Mouse (Mus musculus) hindbrain, embryonic 11.5 days (tissue): ENCODE measurements at regions not wholly inside any gene's neighbourhood (a gene's known extent, or its start where the extent isn't known, plus 50 kb on each side); places are given as distances from the start of the nearest gene placed in this dataset.
"Not testable (repeated sequence)": the region's sequence is repeated elsewhere in the genome, so short reads cannot be mapped to it uniquely, and the experiment has no call there.

Experiments used
- ATAC-seq: fragments of 200-750 bp; cut with Nextera tagmentation; 2 replicates; pipeline ENCODE4 v1.8.0; 2017; ENCODE audit warnings: mild to moderate bottlenecking, moderate TSS enrichment, moderate library complexity; ENCODE audit not compliant: low FRiP score
- DNase-seq: peaks from one replicate; pipeline ENCODE4 v3.0.0-alpha.2; 2015; ENCODE audit warnings: low spot score
- H3K27ac ChIP-seq: fragments of 300-500 bp; sonication (generic); 2 replicates; pipeline ENCODE4 v1.5.1; 2014; ENCODE audit warnings: mild to moderate bottlenecking, low read depth, low read length
- H3K27me3 ChIP-seq: fragments of 300-500 bp; sonication (generic); 2 replicates; pipeline ENCODE4 v1.6.1; 2014; ENCODE audit warnings: mild to moderate bottlenecking, low read length, moderate library complexity, mixed read lengths; ENCODE audit not compliant: control insufficient read depth, insufficient read depth
- H3K36me3 ChIP-seq: fragments of 300-500 bp; sonication (generic); 2 replicates; pipeline ENCODE4 v1.6.1; 2014; ENCODE audit warnings: mild to moderate bottlenecking, low read length, moderate library complexity, mixed read lengths; ENCODE audit not compliant: control insufficient read depth, insufficient read depth
- H3K4me1 ChIP-seq: fragments of 300-500 bp; sonication (generic); replicated peaks from 2 replicates; pipeline ENCODE4 v1.6.1; 2014; ENCODE audit warnings: low read length, mixed read lengths; ENCODE audit not compliant: control insufficient read depth, insufficient read depth
- H3K4me2 ChIP-seq: fragments of 300-500 bp; sonication (generic); replicated peaks from 2 replicates; pipeline ENCODE4 v1.6.1; 2014; ENCODE audit warnings: mild to moderate bottlenecking, low read depth, low read length
- H3K4me3 ChIP-seq: fragments of 300-500 bp; sonication (generic); 2 replicates; pipeline ENCODE4 v1.5.1; 2014; ENCODE audit warnings: low read depth, low read length
- H3K9ac ChIP-seq: fragments of 300-500 bp; sonication (generic); 2 replicates; pipeline ENCODE4 v1.6.1; 2014; ENCODE audit warnings: low read depth, low read length
- H3K9me3 ChIP-seq: fragments of 300-500 bp; sonication (generic); 2 replicates; pipeline ENCODE4 v1.6.1; 2016; ENCODE audit warnings: low read length; ENCODE audit not compliant: control insufficient read depth
- WGBS: fragments of 180-500 bp; shearing (Covaris S2); extraction: QIAGEN DNeasy Blood & Tissue Kit; methylation state at CpG from one replicate; pipeline ENCODE4 v1.1.7; 2014; 5-methylcytosine and 5-hydroxymethylcytosine counted together

GRCm38 (mm10) chr5:97299631-97300030 lies 92.5 kb downstream of the Naa11 start:
- DNase-seq (no peak), ATAC-seq (no peak)
- Histone ChIP-seq H3K27me3 (no peaks in the 10 kb centered on the region), H3K36me3 (no peaks in the 10 kb centered on the region), H3K4me2 (no peak overlapping the region), H3K4me1 (no peaks in the 10 kb centered on the region), H3K4me3 (no peak overlapping the region), H3K9ac (no peak overlapping the region), H3K27ac (no peak overlapping the region), H3K9me3 (no peaks in the 10 kb centered on the region)
- 42% methylated on average over 5 of the region's 5 CpGs for WGBS

- H3K9ac ChIP-seq, result no peak overlapping the region
- no peak overlapping the region for H3K4me3 ChIP-seq
- WGBS, result 50% methylated on average over 3 of the region's 3 CpGs
- no peaks in the 10 kb centered on the region for H3K9me3 ChIP-seq
- no peaks in the 10 kb centered on the region for H3K36me3 ChIP-seq
- DNase-seq (no peak), ATAC-seq (no peak)
- H3K4me2 ChIP-seq, result no peak overlapping the region
- H3K4me1 ChIP-seq, result no peaks in the 10 kb centered on the region
- no peaks in the 10 kb centered on the region for H3K27me3 ChIP-seq
- H3K27ac ChIP-seq, result no peak overlapping the region
Observed at GRCm38 (mm10) chr5:97296213-97296612, 96.0 kb downstream of the Naa11 start.

- no peaks in the 10 kb centered on the region for H3K36me3 ChIP-seq
- WGBS, result 56% methylated on average over 2 of the region's 2 CpGs
- no peaks in the 10 kb centered on the region for H3K27me3 ChIP-seq
- no peaks in the 10 kb centered on the region for H3K4me1 ChIP-seq
- no peak overlapping the region for H3K4me2 ChIP-seq
- H3K4me3 ChIP-seq, result no peak overlapping the region
- DNase-seq (no peak), ATAC-seq (peak; percentile 69; the same call in 1 of the 2 replicates)
- H3K27ac ChIP-seq, result no peak overlapping the region
- H3K9ac ChIP-seq, result no peak overlapping the region
- H3K9me3 ChIP-seq, result no peaks in the 10 kb centered on the region
Observed at GRCm38 (mm10) chr5:97290166-97290681, 102.0 kb downstream of the Naa11 start.

DNA sequence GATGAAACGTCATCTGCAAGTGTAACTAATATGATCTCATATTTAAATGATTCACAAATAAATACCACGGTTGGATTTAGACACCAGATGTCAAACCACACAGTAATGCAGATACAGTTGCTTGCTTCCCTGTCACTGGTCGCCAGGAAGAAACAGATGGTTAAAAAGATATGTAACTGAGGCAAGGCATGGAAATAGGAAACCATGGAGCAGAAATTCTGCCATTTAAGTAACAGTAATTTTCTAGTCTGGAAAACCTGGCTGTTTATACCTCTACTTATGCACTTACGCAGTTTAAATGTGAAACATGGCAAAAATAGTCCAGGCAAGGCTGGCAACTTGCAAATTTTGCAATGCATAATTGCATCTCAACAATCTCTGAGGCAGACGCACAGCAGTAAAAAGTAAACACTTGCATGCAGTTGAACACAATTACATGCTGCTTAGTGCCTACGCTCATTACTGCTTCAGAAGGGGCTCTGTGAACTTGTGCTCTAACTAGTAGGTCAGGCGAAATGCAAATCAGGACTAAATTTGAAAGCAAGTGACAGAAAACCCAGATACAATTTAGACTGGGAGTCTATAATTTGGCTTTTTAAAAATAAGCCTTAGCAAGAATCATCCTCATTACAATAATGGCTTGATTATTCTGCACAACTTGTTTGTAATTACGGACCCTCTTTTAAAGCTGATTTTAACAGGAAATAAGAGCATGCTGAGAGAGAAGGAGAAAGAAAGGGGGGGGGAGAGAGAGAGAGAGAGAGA lies 102.6 kb downstream of the Naa11 start:
- Histone ChIP-seq H3K27ac (no peak overlapping the region), H3K4me1 (no peaks in the 10 kb centered on the region), H3K27me3 (no peaks in the 10 kb centered on the region), H3K36me3 (no peaks in the 10 kb centered on the region), H3K9me3 (no peaks in the 10 kb centered on the region), H3K4me2 (no peak overlapping the region), H3K4me3 (no peak overlapping the region), H3K9ac (no peak overlapping the region)
- WGBS, result 72% methylated on average over 8 of the region's 8 CpGs
- no peak for ATAC-seq
- peak; percentile 3 for DNase-seq

- Histone ChIP-seq H3K4me1 (no peaks in the 10 kb centered on the region), H3K9ac (no peak overlapping the region), H3K9me3 (no peaks in the 10 kb centered on the region), H3K4me2 (no peak overlapping the region), H3K27ac (no peak overlapping the region), H3K36me3 (no peaks in the 10 kb centered on the region), H3K27me3 (no peaks in the 10 kb centered on the region), H3K4me3 (no peak overlapping the region)
- ATAC-seq, result no peak
- 90% methylated on average over 5 of the region's 5 CpGs for WGBS
- DNase-seq, result no peak
Observed at GRCm38 (mm10) chr5:97279455-97279854, 112.7 kb downstream of the Naa11 start.

DNA sequence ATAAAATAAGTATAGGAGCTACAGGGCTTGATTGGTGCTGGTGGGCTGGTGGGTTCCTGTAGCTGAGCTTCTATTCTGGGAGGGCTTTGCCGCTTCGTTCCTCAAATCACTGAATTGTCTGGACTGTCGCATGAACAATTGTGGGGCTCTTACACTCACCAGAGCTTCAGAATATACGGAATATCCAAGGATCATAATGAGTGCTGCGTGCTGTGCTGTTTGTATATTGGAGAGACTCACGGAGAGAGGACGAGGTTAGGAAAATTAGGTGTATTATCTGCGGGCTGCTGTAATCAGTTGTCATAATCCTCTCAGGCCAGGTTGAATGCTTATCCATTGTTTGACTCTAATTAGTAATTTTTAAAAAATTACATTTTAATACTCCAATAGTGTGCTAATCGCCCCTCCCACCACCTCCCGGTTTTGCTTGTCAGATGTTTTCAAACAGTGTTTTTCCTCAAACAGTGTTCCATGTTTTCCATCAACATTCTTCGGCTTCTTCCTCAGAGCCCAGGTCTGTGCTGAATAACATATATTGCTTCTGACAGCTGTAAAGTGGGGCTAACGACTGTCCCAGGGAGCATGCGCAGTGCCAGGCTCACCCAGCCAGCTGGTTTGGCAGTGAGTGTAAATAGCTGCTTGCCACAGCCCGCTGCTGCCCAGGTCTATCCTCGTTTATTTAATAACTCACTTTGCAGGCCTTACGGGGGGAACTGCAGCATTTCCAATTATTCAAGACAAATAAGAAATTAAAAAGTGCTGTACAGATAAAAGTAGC lies 114.2 kb downstream of the Naa11 start:
- DNase-seq (no peak), ATAC-seq (no peak)
- Histone ChIP-seq H3K27ac (no peak overlapping the region), H3K9me3 (no peaks in the 10 kb centered on the region), H3K4me3 (no peak overlapping the region), H3K36me3 (no peaks in the 10 kb centered on the region), H3K27me3 (no peaks in the 10 kb centered on the region), H3K4me1 (no peaks in the 10 kb centered on the region), H3K9ac (no peak overlapping the region), H3K4me2 (no peak overlapping the region)
- WGBS, result 86% methylated on average over 16 of the region's 16 CpGs

GRCm38 (mm10) chr5:97276724-97277123 lies 115.5 kb downstream of the Naa11 start:
- ATAC-seq, result no peak
- no peak overlapping the region for H3K27ac ChIP-seq
- WGBS, result 84% methylated on average over 5 of the region's 5 CpGs
- no peak overlapping the region for H3K4me3 ChIP-seq
- no peak for DNase-seq
- H3K4me2 ChIP-seq, result no peak overlapping the region
- H3K36me3 ChIP-seq, result no peaks in the 10 kb centered on the region
- H3K4me1 ChIP-seq, result no peaks in the 10 kb centered on the region
- no peaks in the 10 kb centered on the region for H3K9me3 ChIP-seq
- no peaks in the 10 kb centered on the region for H3K27me3 ChIP-seq
- H3K9ac ChIP-seq, result no peak overlapping the region

DNA sequence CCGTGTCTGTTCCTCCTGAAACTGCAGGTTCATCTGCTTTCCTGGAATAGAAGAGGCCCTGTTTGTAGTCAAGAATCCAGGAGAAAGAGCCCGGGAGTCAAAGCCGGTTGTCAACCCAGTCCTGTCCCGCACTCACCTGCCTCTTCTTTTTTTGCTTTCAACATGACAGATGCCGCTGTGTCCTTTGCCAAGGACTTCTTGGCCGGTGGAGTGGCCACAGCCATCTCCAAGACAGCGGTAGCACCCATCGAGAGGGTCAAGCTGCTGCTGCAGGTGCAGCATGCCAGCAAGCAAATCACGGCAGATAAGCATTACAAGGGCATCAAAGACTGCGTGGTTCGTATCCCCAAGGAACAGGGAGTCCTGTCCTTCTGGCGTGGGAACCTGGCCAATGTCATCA lies 127.5 kb downstream of the Naa11 start:
- DNase-seq, H3K36me3 ChIP-seq, H3K4me3 ChIP-seq, H3K27me3 ChIP-seq, H3K9me3 ChIP-seq, ATAC-seq, H3K4me2 ChIP-seq, H3K4me1 ChIP-seq, H3K9ac ChIP-seq, H3K27ac ChIP-seq: not testable (repeated sequence)
- WGBS, result 92% methylated on average over 12 of the region's 12 CpGs

DNA sequence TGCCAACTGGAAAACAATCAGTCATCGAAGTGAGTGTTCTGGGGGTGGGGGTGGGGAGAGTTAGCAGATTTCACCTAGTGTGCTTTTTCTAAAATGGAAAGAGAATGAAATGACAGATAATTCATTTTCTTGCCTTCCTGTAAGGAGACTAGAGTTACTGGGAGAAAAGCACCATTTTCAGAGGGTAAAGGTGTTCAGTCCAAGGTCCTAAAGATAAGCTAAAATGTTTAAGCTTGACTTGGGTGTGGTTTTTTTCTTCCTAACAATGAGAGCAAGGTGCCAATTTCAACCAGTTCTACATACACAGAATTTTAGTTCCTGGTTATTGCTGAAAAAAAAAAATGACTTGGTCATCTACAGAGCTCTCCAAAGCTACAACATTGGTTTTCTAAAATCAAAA lies 135.1 kb downstream of the Naa11 start:
- H3K27me3 ChIP-seq, result no peaks in the 10 kb centered on the region
- H3K9me3 ChIP-seq, result no peaks in the 10 kb centered on the region
- no peak overlapping the region for H3K27ac ChIP-seq
- H3K4me1 ChIP-seq, result no peaks in the 10 kb centered on the region
- H3K9ac ChIP-seq, result no peak overlapping the region
- H3K36me3 ChIP-seq, result no peaks in the 10 kb centered on the region
- WGBS, result 71% methylated on average over 1 of the region's 1 CpGs
- DNase-seq (no peak), ATAC-seq (no peak)
- no peak overlapping the region for H3K4me3 ChIP-seq
- H3K4me2 ChIP-seq, result no peak overlapping the region
